Mouse (Mus musculus): ENCODE measurements around the gene Fam216a.
A peak's percentile ranks its signal among the peaks of the same experiment; 100 is the strongest.

GRCm38 (mm10) chr5:122402772-122403171 is 30.6 kb upstream of the Fam216a start:
- 0 out of 2 replicates have a peak, but pooled peaks have one; percentile 11 for TF ChIP-seq POLR2A (IDR thresholded peaks at IDR 0.05; ENCODE audit: insufficient read depth, low read depth, low read length)
- TF ChIP-seq EP300 (IDR thresholded peaks at IDR 0.05; ENCODE audit: insufficient read depth, low read depth, low read length): peak; percentile 92
